Mouse (Mus musculus) adrenal gland (tissue): ENCODE results near the gene Coro7.

Experiments
- intact Hi-C: fragments of 180-260 bp; cut with DNase I; formaldehyde crosslinking; loops from one replicate; pipeline ENCODE4 v1.15.1; 2025

The Coro7 gene

DNA sequence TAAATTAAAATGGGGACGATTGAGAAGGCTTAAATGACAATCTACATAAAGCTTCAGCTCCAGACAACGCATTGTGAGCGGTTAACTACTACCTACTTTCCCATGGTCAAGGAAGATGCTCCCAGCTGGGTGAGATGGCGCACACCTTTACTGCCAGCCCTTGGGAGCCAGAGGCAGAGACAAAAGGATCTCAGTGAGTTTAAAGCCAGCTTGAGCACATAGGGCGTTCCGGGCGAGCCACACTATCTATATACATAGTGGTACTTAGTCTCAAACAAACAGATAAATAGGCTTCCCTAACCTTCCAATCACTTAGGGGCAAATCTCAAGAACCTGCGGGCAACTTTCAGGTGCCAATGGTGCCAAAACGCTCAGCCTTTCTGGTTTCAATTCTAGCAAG lies 55.5 kb downstream of the Coro7 start:
- intact Hi-C loops: no loop called here

DNA sequence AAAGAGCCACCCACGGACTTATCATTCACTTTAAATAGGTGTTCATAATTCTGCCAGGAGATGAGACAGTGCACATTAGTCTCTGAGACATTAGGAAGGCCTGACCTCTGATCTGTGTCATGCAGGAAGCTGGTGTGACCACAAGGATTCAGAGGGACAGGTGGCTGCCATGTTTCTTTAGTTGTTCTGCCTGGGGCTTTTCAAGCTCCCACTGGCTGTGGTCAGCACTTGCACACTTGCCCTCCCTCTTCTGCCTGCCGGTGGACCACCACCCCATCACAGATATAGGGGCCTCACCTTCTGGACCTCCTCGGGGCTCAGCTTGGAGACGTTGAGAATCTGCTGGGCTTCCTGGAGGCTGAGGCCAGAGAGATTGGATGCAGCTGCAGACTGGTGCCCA lies 62.7 kb downstream of the Coro7 start:
- intact Hi-C loops: no loop called here

DNA sequence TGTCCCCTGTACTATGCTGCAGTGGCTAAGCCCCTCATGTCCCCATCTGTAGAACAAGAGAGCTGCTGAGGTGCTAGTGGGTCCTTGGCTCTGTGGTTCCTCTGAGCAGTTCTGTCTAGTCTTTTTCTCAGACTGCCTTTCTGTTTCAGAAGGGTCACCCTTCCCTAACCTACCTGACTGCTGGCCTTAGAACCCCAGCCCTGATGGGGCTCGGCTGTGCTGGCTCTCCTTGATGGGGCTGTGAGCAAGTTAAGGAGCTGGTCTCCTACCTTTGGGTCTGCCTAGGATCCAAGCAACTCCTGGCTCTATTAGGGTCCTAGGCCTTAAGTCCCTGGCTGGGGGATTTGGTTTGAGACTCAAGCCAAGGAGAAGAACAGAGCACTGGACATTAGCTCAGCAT lies 64.3 kb downstream of the Coro7 start:
- intact Hi-C loops: no loop called here

DNA sequence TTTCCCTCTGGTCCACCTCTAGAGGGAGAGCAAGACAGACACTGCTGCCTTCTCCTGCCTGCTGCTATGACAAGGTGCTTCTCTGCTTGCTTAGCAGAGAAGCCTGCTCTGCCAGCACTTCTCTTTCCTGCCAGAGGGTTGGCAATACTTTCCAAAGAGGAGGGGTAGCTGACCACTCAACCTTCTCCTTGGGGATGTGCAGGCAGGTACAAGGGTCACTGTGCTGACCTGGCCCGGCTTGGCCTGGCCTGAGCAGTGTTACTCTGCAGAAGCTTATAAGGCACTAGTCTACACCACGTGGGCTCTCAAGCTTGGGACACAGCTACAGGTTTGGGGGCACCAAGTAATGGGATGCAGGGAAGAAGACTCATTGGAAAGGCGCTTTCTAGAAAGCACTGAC lies 64.9 kb downstream of the Coro7 start:
- intact Hi-C loops: no loop called here

DNA sequence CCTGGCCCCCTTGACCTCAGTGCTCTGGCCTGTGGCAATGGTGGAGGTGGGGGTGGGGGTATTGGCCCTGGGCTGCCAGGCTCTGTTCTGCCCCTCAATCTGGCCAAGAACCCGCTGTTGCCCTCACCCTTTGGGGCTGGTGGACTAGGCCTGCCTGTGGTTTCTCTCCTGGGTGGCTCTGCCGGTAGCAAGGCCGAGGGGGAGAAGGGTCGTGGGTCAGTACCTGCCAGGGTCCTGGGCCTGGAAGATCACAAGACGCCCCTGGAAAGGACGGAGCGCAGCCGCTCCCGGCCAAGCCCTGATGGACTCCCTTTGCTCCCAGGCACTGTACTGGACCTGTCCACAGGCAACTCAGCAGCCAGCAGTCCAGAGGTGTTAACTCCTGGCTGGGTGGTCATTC lies 65.8 kb downstream of the Coro7 start:
- intact Hi-C loops: no loop called here

DNA sequence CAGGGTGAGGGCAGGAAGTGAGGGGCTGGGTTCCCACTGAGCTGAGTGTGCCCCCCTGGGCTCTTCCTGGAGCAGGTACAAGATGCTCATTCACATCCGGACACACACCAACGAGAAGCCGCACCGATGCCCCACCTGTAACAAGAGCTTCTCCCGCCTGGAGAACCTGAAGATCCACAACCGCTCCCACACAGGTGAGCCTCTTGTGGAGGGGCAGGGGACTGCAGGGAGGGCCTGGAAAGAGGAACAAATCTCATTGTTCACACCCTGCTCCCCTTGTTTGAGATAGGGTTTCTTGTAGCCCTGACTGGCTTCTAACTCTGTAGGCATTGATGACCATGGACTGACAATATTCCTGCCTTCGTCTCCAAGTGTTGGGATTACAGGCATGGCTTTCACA lies 67.9 kb downstream of the Coro7 start:
- intact Hi-C loops: no loop called here

DNA sequence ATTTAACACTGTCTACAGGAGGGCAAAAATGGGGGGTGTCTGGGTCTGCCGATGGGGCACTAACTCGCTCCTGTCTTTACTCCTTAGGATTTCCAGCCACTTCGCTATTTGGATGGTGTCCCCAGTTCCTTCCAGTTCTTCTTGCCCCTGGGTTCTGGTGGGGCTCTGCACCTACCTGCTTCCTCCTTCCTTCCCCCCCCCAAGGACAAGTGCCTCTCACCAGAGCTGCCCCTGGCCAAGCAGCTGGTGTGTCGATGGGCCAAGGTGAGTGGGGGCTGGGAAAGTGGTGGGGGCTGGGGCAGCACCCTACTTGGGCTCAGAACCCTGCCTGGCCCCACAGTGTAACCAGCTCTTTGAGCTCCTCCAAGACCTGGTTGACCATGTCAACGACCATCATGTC lies 68.4 kb downstream of the Coro7 start:
- intact Hi-C loops: no loop called here

DNA sequence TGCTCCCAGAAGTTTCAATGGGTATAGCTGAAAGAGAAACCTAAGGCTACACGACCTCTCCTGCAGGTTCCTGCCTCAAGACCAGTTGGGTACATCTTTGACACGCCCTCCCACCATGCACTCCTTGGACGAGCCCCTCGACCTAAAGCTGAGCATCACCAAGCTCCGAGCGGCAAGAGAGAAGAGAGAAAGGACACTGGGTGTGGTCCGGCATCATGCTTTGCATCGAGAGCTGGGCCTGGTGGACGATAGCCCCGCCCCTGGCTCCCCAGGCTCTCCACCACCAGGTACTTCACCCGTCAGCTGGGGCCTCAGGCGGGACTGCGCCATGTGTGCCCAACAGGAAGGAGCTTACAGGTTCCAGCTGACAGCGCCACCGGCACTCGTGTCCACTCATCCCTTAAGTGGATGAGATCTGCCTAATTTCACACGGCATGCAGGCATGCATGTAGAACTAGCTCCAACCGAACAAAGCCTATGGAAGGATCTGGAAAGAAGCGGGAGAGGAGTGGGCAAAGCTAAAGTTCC lies 71.0 kb downstream of the Coro7 start:
- intact Hi-C loops: no loop called here

DNA sequence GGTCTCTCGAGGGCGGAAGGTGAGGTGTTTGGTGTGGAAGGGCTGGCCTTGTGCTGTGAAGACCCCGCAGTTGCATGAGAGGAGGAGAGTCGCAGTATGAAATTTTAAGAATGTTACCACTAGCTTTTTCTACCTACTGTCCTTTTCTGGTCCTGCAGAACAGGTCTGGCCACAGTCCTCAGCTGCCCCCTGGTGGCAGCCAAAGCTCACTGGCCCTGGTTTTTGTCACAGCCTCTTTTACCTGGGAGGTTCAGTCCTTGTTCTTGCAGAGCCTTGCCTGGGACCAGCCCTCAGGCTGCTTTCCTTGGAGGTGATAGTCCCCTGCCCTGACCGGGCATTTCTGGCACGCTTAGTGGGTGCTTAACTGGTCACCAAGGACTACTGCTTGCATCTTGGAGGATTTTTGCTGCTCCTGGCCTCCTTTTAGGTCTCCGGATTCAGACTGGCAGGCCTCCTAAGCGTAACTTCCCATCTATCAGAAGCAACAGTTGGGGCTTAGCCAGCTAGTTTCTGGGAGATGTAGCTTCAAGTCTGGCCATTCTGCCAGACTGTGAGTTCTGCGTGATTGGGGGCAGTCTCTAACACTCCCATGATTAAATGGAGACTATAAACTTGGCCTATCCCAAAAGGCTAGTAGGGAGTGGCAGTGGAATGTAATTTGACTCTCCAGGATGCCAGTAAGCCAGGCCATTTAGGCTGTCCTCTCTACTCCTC lies 71.6 kb downstream of the Coro7 start:
- intact Hi-C loops: loop anchor here (1.0 kb wide), 1 partner anchor 40 kb away; no protein-coding TSS in a partner anchor

DNA sequence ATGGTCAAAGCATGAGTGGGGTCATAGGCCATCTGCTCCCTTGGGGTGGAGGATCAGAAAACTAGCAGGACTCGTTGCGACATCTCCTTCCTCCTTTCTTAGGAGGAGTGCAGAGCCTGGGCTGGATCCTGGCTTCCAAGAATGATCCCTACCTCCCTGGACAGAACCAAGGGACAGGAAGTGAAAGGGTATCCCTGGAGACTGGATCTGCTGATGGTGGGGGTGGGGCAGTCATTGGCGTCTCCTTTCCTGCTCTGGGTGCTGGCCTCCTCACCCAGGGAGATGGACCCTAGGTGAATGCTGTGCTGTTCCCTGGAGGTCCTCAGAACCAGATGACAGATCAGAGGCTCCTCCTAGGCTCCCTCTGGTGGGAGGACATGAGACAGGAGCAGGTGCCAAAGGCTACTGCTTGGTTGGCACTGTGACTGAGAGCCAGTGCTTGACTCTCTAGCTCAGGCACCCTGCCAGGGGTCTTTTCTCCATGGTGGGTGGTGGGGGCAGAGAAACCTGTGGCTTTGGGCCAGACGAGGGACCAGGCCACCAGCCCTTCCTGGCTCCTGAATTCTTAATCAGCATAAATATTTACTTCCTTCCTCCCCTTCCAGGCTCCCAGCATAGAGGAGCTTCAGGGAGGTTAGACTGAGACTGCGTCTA lies 73.0 kb downstream of the Coro7 start:
- intact Hi-C loops: loop anchor here (1.0 kb wide), 1 partner anchor 38 kb away; no protein-coding TSS in a partner anchor

DNA sequence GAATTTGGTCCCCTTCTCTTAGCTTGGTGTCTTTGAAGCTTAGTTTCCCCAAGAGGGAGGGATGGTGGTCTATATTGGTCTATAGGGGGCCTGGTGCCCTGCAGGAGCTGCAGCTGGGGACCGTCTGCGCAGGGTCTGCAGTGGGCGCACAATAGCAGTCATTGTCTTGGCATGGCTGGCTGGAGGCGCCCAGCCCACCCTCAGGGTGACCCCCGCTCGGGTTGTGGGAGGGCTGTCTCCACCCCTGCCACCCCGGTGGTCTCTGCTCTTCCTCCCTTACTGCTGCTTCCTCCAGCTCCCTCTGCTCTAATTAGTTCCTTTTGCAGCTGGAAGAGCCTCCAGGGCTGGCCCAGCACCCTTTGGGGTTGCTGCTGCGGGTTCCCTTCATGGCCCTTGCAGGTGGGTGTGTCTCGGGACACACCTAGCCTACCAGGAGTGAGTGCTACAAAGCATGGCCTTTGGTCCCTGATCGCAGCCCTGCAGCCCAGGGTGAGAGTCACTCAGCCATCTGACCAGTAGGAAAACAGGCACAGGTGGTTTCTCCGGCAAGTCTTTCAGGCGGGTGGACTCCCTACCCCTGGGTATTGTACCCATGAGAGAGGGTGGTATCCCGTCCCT lies 74.0 kb downstream of the Coro7 start:
- intact Hi-C loops: no loop called here

DNA sequence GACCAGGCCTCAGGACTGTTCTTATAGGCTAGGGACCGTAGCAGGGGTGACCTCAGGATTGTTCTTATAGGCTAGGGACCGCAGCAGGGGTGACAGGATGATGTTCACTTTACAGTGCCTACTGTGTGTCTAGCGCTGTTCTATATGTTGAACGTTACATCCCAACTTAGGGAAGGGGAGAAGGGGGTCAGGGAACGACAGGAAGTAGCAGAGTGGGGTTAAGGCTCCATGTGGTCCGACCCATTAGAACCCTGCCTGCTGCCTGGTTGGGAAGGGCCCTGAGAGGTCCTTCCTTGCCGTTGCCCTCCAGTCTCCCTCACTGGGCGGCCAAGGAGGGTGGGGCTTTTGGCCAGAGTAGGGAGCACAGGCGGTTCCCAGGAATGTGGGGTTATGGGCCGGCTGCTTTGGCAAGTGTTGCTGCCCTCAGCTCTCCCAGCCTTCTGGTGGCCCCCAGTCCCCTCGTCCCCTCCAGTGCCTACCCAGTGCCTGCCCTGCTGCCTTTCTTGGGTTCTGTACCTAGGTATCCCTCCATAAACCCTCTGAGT lies 75.2 kb downstream of the Coro7 start:
- intact Hi-C loops: no loop called here

DNA sequence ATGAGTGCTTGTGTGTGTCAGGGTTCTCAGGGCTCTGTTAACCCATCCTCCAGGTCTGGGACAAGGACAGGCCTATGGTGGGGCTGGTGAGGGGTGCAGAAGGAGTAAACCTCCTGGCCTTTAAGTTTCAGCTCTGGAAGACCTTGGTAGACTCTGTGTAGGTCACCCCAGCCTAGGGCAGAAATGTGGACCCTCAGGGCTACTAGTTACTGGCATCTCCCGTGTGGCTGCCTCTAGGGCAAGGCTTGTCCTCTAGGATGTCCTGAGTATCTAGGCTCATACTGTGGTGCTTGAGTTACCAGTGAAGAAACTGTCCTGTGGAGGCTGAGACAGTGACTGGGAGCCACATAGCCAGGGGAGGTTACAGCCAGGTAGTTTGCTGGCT lies 76.1 kb downstream of the Coro7 start:
- intact Hi-C loops: no loop called here

DNA sequence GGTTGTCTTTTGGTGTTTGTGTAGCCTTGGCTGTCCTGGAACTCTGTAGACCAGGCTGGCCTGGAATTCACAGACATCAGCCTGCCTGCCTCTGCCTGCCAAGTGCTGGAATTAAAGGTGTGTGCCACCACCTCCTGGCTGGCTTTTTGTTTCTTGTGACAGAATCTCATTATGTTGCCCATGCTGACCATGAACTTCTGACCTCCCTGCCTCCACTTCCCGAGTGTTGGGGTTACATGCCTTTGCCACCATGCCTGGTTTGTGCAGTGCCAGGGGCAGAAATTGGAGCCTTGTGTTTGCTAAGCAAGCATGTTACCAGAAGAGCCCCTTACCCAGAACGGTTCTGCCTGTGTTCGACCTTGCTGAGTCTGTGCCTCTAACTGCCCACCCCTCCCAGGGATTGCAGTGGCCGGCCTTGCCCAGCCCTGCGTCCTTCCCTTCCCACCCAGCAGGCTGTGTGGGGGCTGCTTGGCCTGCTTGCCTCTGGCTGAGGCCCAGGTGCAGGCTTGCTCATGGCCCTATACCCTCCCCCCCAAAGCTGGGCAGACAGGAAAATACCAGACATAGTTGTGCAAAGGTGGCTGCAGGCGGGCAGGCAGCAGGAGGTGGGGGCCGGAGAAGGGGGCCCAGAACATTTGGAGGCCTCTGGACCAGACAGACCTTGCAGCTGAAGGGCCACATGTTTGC lies 76.7 kb downstream of the Coro7 start:
- intact Hi-C loops: no loop called here

DNA sequence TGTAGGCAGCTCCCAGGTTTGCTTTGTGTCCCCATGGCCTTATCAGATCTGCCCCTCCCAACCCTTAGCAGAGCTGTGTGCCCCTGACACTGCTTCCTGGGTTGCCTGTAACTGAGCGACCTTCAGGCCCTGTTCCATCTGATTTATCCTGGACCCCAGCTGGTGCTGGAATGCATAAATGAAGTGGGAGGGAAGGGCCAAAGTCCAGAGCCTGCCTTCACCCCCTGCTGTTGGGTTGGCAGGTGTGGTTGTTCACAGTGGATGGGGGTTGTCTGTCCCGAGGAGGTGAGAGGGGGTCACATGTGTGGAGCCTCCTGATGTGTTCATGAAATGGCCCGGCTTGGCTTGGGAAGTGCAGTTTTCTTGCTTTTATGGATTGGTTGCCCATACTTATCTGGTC lies 77.4 kb downstream of the Coro7 start:
- intact Hi-C loops: no loop called here

DNA sequence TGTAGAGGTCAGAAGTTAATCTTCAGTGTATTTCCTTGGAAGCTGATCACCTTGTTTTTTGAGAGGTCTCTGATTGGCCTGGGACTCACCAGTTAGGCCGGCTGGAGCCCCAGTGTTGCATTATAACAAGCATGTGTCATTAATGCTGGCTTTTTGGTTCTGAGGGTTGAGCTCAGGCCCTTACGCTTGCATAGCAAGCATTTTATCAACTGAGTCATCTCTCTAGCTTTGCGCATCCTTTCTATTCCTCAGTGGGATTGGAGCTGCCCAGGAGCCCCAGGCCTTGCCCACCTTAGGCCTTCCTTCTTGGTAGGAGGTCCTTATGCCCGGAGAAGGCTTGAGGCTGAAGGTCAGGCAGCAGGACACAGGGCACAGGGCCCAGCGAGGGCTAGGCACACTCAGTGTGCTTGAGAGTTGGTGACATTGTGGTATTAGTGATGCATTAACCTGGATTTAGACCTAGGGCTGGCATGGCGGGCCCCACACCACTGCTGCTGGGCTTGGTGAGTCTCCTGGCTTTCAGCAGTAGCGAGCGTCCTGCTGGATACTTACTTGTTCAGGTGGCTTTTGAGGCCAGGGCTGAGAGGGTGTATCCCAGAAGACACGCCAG lies 78.8 kb downstream of the Coro7 start:
- intact Hi-C loops: no loop called here

DNA sequence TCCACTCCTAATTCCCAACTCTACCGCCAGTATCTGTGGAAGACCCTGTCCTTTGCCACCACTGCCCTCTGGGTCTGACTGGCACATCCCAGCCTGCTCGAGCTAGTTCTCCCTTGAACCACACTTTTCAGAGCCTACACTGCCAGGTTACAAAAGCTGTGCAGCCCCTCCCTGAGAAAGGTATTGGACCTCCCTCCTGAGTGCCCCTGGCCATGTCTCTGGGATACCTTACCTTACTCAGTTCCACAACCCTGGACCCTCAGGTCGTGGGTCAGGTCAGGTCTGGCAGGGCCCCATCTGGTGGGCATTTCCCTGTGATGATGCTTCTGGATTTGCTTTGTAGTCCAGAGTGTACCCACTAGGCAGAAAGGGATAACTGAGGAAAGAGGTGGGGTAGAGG lies 80.0 kb downstream of the Coro7 start:
- intact Hi-C loops: no loop called here

DNA sequence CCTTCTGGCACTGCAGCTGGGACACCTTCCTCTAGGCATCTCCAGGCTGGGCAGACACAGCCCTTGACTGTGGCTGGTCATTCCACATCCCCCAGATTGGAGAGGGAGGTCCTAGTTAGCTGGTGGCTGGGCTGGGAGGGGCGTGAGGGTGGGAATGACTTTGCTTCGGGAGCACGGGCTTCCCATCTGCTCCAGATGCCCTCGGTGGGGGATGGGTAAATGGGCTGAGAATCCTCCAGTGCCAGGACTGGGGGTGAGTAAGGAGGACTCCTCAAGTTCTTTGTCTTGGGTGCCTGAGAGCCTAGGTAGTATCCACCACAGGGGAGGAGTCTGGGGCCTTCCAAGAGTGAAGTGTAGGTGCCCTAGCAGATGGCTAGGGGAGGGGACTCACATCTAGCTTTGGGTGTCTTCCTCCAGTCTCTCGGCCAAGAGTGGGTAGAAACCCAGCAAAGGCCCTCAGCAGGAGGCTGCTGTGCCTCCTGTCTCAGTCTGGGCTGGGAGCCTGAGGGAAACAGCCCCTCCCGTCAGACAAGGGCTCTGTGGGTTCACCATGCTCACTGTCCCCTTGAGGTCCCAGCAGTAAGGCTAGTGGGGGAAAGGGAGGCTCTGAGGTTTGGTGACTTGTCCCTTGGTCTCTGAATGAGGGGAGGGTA lies 80.6 kb downstream of the Coro7 start:
- intact Hi-C loops: no loop called here

DNA sequence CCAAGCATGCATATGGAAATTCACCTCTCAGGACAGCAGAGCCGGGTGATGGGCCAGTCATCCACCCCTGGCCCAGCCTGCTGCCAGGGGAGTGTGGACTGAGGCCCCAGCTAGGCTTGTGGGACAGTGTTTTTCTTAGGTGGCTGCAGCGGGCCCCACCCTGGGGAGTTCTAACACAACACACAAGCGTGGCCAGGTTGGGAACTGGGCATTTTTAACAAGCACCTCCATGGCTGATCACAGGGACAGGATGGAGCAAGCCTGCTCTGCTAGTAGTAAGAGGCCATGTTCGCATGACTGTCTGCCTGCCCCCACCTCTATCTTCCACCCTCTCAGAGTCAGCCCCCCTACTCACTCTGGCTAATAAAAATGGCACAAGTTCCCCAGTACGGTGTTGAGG lies 81.5 kb downstream of the Coro7 start:
- intact Hi-C loops: no loop called here

DNA sequence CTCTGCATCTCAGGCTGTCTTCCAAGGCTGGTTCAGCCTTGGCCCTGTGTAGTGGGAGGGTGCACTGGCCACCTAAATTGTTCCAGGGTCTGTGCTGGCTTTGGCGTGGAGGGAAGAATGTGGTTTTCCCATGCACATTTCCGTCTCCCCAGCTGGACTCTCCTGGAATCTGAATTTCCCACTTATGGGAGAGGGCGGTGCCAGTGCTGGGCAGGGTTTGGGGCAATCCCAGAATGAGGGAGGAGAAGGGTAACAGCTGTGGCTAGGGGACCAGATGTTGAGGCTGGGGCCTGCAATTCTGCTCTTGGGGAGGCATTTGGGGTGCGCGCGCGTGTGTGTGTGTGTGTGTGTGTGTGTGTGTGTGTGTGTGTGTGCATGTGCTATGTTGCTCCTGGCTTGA lies 82.3 kb downstream of the Coro7 start:
- intact Hi-C loops: no loop called here

DNA sequence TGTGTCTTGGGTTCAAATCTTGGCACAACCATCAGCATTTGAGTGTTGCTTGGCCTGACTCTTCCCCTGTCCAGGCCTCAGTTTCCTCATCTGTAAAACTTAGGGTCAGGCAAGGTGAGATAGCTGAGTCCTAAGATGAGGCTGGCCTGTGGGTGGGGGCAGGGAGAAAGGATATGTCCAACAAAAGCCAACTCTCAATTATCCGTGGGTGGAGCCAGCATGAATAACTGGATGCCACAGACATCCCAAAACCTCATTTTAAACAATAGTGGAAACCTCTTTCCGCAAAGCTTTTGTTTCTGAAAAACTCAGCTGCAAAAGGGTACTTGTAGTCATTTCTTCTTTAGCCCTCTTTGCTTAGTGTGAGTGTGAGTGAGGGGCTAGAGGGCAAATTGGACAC lies 82.7 kb downstream of the Coro7 start:
- intact Hi-C loops: no loop called here
